ENCODE assay signal across 15 mouse cellular contexts in the genomic region with DNA sequence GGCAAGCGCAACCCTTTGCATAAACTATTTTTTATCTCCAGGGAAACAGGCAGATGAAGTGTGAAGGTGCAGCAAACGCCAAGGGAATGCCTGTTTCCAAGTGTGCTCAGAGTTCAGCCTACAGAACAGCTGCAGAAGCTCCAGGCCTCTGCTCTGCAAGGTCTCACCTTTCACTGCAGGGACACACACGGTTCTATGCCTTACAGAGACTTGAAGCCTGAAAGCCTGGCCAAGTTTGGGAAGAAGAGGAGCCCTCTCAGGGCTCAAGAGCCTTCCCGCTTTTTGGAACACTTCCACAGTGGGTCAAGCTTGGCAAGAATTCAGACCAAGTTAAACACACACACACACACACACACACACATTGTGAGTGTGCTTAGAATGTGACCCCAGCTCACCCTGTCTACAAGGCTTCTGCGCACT. TPM values are rescaled to one million over a fixed set of nuclear protein-coding genes. Genes with fewer than 3 reads are reported as not detected.
DNase-seq lines count a peak whose midpoint lies in the region; ATAC-seq and TF ChIP-seq lines count a peak whose summit lies in the region.
"Had no signal": no experiment of that assay in that cellular context is flagged by ENCODE, and none has a peak within 500 bp of the region (broad histone marks: within the 10 kb centered on the region; RNA-seq: fewer than 3 reads in every experiment).

No protein-coding gene starts in this region.

- H3K9me3 ChIP-seq in hindbrain, embryonic 11.5 days (ENCODE audit: control insufficient read depth, low read length): no peaks in the 10 kb centered on the region
- no peaks in the 10 kb centered on the region for H3K9me3 ChIP-seq in hindbrain, embryonic 10.5 days
- H3K9me3 ChIP-seq in hindbrain, embryonic 15.5 days: no peaks in the 10 kb centered on the region
- no peaks in the 10 kb centered on the region for H3K9me3 ChIP-seq in liver, postnatal 0 days (ENCODE audit: low read length)
- H3K9me3 ChIP-seq: midbrain, embryonic 10.5 days had no signal

- peak overlapping the region; percentile 49 for H3K4me3 ChIP-seq in hindbrain, embryonic 11.5 days (ENCODE audit: low read depth, low read length)
- no peak overlapping the region for H3K4me3 ChIP-seq in hindbrain, embryonic 10.5 days
- H3K4me3 ChIP-seq in hindbrain, embryonic 15.5 days: peak overlapping the region; percentile 46
- no peak overlapping the region for H3K4me3 ChIP-seq in small intestine, adult 2 months (ENCODE audit: low read depth, low read length)
- H3K4me3 ChIP-seq in liver, postnatal 0 days (ENCODE audit: low read depth, low read length): no peak overlapping the region
- H3K4me3 ChIP-seq: left cerebral cortex, adult 2 months; midbrain, embryonic 10.5 days had no signal

- WGBS in hindbrain, embryonic 11.5 days: 9% methylated on average over 5 of the region's 5 CpGs
- WGBS in hindbrain, embryonic 10.5 days: 4% methylated on average over 5 of the region's 5 CpGs
- 11% methylated on average over 5 of the region's 5 CpGs for WGBS in hindbrain, embryonic 15.5 days
- WGBS in small intestine, adult 2 months: 42% methylated on average over 5 of the region's 5 CpGs
- WGBS in liver, postnatal 0 days (ENCODE audit: insufficient replicate concordance): 45% methylated on average over 5 of the region's 5 CpGs

- peaks cover 79% of the 10 kb centered on the region for H3K27me3 ChIP-seq in hindbrain, embryonic 11.5 days (ENCODE audit: control insufficient read depth, insufficient read depth, low read length)
- H3K27me3 ChIP-seq in hindbrain, embryonic 10.5 days (ENCODE audit: insufficient read depth, poor library complexity, severe bottlenecking): peaks cover 100% of the 10 kb centered on the region
- peaks cover 64% of the 10 kb centered on the region for H3K27me3 ChIP-seq in hindbrain, embryonic 15.5 days
- peaks cover 39% of the 10 kb centered on the region for H3K27me3 ChIP-seq in small intestine, adult 2 months (ENCODE audit: control insufficient read depth, insufficient read depth, low read length)
- peaks cover 80% of the 10 kb centered on the region for H3K27me3 ChIP-seq in liver, postnatal 0 days (ENCODE audit: insufficient read depth, low read length)

- TF ChIP-seq EP300 in liver, postnatal 0 days (IDR thresholded peaks at IDR 0.05; ENCODE audit: low read depth): no peak

- TF ChIP-seq CTCF in small intestine, adult 2 months (IDR thresholded peaks at IDR 0.05; ENCODE audit: extremely low read depth, insufficient read length, insufficient replicate concordance, low read depth, low read length): no peak
- TF ChIP-seq CTCF in liver, postnatal 0 days (IDR thresholded peaks at IDR 0.05; ENCODE audit: low read depth): no peak

- no peak for TF ChIP-seq POLR2A in small intestine, adult 2 months (IDR thresholded peaks at IDR 0.05; ENCODE audit: low read depth, low read length)

- peak overlapping the region; percentile 95 for H3K27ac ChIP-seq in hindbrain, embryonic 11.5 days (ENCODE audit: low read depth, low read length)
- no peak overlapping the region for H3K27ac ChIP-seq in hindbrain, embryonic 10.5 days
- H3K27ac ChIP-seq in hindbrain, embryonic 15.5 days (replicated peaks): peak overlapping the region; percentile 95
- 0 out of 2 replicates have a peak overlapping the region, but pooled peaks have one; percentile 21 for H3K27ac ChIP-seq in small intestine, adult 2 months (ENCODE audit: insufficient read depth, low read depth, low read length)
- H3K27ac ChIP-seq in liver, postnatal 0 days (ENCODE audit: low read depth): no peak overlapping the region
- H3K27ac ChIP-seq: left cerebral cortex, adult 2 months; midbrain, embryonic 10.5 days had no signal

- H3K4me2 ChIP-seq in hindbrain, embryonic 11.5 days (replicated peaks; ENCODE audit: low read depth, low read length): peak overlapping the region; percentile 62
- peak overlapping the region; percentile 53 for H3K4me2 ChIP-seq in hindbrain, embryonic 15.5 days
- no peak overlapping the region for H3K4me2 ChIP-seq in liver, postnatal 0 days (ENCODE audit: low read depth, low read length)

- ATAC-seq in hindbrain, embryonic 11.5 days (ENCODE audit: low FRiP score): no peak
- no peak for ATAC-seq in hindbrain, embryonic 15.5 days (ENCODE audit: low FRiP score, low read depth)
- ATAC-seq in liver, postnatal 0 days: no peak
- no peak for ATAC-seq in megakaryocyte-erythroid progenitor cell, adult 5-6 weeks (replicated peaks; ENCODE audit: low FRiP score, low TSS enrichment, poor library complexity, severe bottlenecking)
- ATAC-seq: forebrain, embryonic 16.5 days had no signal

- peaks cover 4% of the 10 kb centered on the region for H3K4me1 ChIP-seq in hindbrain, embryonic 11.5 days (replicated peaks; ENCODE audit: control insufficient read depth, insufficient read depth, low read length)
- peaks cover 17% of the 10 kb centered on the region for H3K4me1 ChIP-seq in hindbrain, embryonic 10.5 days (replicated peaks)
- peaks cover 20% of the 10 kb centered on the region for H3K4me1 ChIP-seq in hindbrain, embryonic 15.5 days (replicated peaks)
- peaks cover 9% of the 10 kb centered on the region for H3K4me1 ChIP-seq in small intestine, adult 2 months (ENCODE audit: control insufficient read depth, insufficient read depth, insufficient read length, low read length)
- peaks cover 9% of the 10 kb centered on the region for H3K4me1 ChIP-seq in liver, postnatal 0 days (ENCODE audit: insufficient read depth)

- H3K36me3 ChIP-seq in hindbrain, embryonic 11.5 days (ENCODE audit: control insufficient read depth, insufficient read depth, low read length): no peaks in the 10 kb centered on the region
- H3K36me3 ChIP-seq in hindbrain, embryonic 10.5 days: no peaks in the 10 kb centered on the region
- no peaks in the 10 kb centered on the region for H3K36me3 ChIP-seq in hindbrain, embryonic 15.5 days
- no peaks in the 10 kb centered on the region for H3K36me3 ChIP-seq in small intestine, adult 2 months (ENCODE audit: control insufficient read depth, insufficient read depth, low read length)
- no peaks in the 10 kb centered on the region for H3K36me3 ChIP-seq in liver, postnatal 0 days (replicated peaks; ENCODE audit: insufficient read depth, low read length)
- H3K36me3 ChIP-seq: midbrain, embryonic 10.5 days had no signal

- DNase-seq in hindbrain, embryonic 11.5 days (ENCODE audit: low spot score): no peak
- DNase-seq in hindbrain, embryonic 10.5 days (ENCODE audit: low spot score): no peak
- peak; percentile 53 to 57 for DNase-seq in kidney, postnatal 25 days
- DNase-seq in cerebellum, adult 11 months: no peak
- no peak for DNase-seq in liver, postnatal 0 days
- DNase-seq: adrenal gland, postnatal 25 days; heart, postnatal 14 days; thymus, postnatal 14 days had no signal

- peak overlapping the region; percentile 85 for H3K9ac ChIP-seq in hindbrain, embryonic 11.5 days (ENCODE audit: low read depth, low read length)
- H3K9ac ChIP-seq in hindbrain, embryonic 15.5 days: peak overlapping the region; percentile 61; the same call in 1 of the 2 replicates
- no peak overlapping the region for H3K9ac ChIP-seq in liver, postnatal 0 days (replicated peaks)

RNA-seq across cellular contexts. Expression of a gene that starts 2.4 kb away (rescaled TPM):
- polyA plus RNA-seq in hindbrain, embryonic 11.5 days (2014; fragmentation: Nextera tagmentation; extraction: Ambion mirVana): 11.9 and 12.8 TPM in 2 replicates
- 0.14 and 4.3 TPM in 2 replicates for polyA plus RNA-seq in hindbrain, embryonic 10.5 days (2016; fragmentation: Nextera tagmentation; extraction: Ambion mirVana)
- polyA plus RNA-seq in hindbrain, embryonic 15.5 days (2015; fragmentation: Nextera tagmentation; extraction: Ambion mirVana): 10.6 and 12.2 TPM in 2 replicates
- 2.3 and 2.4 TPM in 2 replicates for polyA plus RNA-seq in small intestine, adult 2 months (2012; rRNA removed)
- polyA plus RNA-seq in liver, postnatal 0 days (2015; fragmentation: Nextera tagmentation; extraction: Ambion mirVana): 0.13 and 0.30 TPM in 2 replicates
- total RNA-seq in megakaryocyte-erythroid progenitor cell, adult 5-6 weeks (2014; fragmentation: Nextera tagmentation): 1.9 and 2.2 TPM in 2 replicates
- total RNA-seq in megakaryocyte-erythroid progenitor cell, adult 5-6 weeks (2017): 0.46 and 0.66 TPM in 2 replicates
- total RNA-seq: left cerebral cortex, adult 2 months had no signal
- polyA plus RNA-seq: forebrain, embryonic 16.5 days; midbrain, embryonic 10.5 days had no signal

RNA-seq across cellular contexts. Expression of a gene that starts 11.9 kb away (rescaled TPM):
- polyA plus RNA-seq in hindbrain, embryonic 11.5 days (2014; fragmentation: Nextera tagmentation; extraction: Ambion mirVana): 4.9 and 5.4 TPM in 2 replicates
- polyA plus RNA-seq in hindbrain, embryonic 10.5 days (2016; fragmentation: Nextera tagmentation; extraction: Ambion mirVana): 0.90 and 3.6 TPM in 2 replicates
- 4.0 and 4.3 TPM in 2 replicates for polyA plus RNA-seq in hindbrain, embryonic 15.5 days (2015; fragmentation: Nextera tagmentation; extraction: Ambion mirVana)
- polyA plus RNA-seq in small intestine, adult 2 months (2012; rRNA removed): 0.10 TPM in 1 of 2 replicates, not detected in the other
- polyA plus RNA-seq in liver, postnatal 0 days (2015; fragmentation: Nextera tagmentation; extraction: Ambion mirVana): not detected in 2 replicates
- not detected in 2 replicates for total RNA-seq in megakaryocyte-erythroid progenitor cell, adult 5-6 weeks (2014; fragmentation: Nextera tagmentation)
- total RNA-seq in megakaryocyte-erythroid progenitor cell, adult 5-6 weeks (2017): not detected in 2 replicates
- total RNA-seq: common myeloid progenitor, adult 5-6 weeks; left cerebral cortex, adult 2 months had no signal
- polyA plus RNA-seq: forebrain, embryonic 16.5 days; midbrain, embryonic 10.5 days had no signal

RNA-seq across cellular contexts. Expression of a gene that starts 15.2 kb away (rescaled TPM):
- 23.8 and 39.3 TPM in 2 replicates for polyA plus RNA-seq in hindbrain, embryonic 11.5 days (2014; fragmentation: Nextera tagmentation; extraction: Ambion mirVana)
- polyA plus RNA-seq in hindbrain, embryonic 10.5 days (2016; fragmentation: Nextera tagmentation; extraction: Ambion mirVana): 1.8 TPM in 1 of 2 replicates, not detected in the other
- 105 and 115 TPM in 2 replicates for polyA plus RNA-seq in hindbrain, embryonic 15.5 days (2015; fragmentation: Nextera tagmentation; extraction: Ambion mirVana)
- polyA plus RNA-seq in small intestine, adult 2 months (2012; rRNA removed): 3.5 and 4.7 TPM in 2 replicates
- polyA plus RNA-seq in liver, postnatal 0 days (2015; fragmentation: Nextera tagmentation; extraction: Ambion mirVana): 0.58 and 0.73 TPM in 2 replicates
- total RNA-seq in megakaryocyte-erythroid progenitor cell, adult 5-6 weeks (2014; fragmentation: Nextera tagmentation): 1.1 and 2.6 TPM in 2 replicates
- total RNA-seq in megakaryocyte-erythroid progenitor cell, adult 5-6 weeks (2017): 0.56 and 0.76 TPM in 2 replicates
- total RNA-seq: left cerebral cortex, adult 2 months had no signal
- polyA plus RNA-seq: forebrain, embryonic 16.5 days; midbrain, embryonic 10.5 days had no signal

RNA-seq across cellular contexts. Expression of a gene that starts 19.3 kb away (rescaled TPM):
- 2.1 and 11.6 TPM in 2 replicates for polyA plus RNA-seq in hindbrain, embryonic 11.5 days (2014; fragmentation: Nextera tagmentation; extraction: Ambion mirVana)
- not detected in 2 replicates for polyA plus RNA-seq in hindbrain, embryonic 10.5 days (2016; fragmentation: Nextera tagmentation; extraction: Ambion mirVana)
- 10.4 and 13.4 TPM in 2 replicates for polyA plus RNA-seq in hindbrain, embryonic 15.5 days (2015; fragmentation: Nextera tagmentation; extraction: Ambion mirVana)
- polyA plus RNA-seq in small intestine, adult 2 months (2012; rRNA removed): 0.15 and 0.52 TPM in 2 replicates
- polyA plus RNA-seq in liver, postnatal 0 days (2015; fragmentation: Nextera tagmentation; extraction: Ambion mirVana): not detected in 2 replicates
- total RNA-seq in megakaryocyte-erythroid progenitor cell, adult 5-6 weeks (2014; fragmentation: Nextera tagmentation): 1.5 TPM in 1 of 2 replicates, not detected in the other
- not detected in 2 replicates for total RNA-seq in megakaryocyte-erythroid progenitor cell, adult 5-6 weeks (2017)
- total RNA-seq: common myeloid progenitor, adult 5-6 weeks; heart, postnatal 14 days; left cerebral cortex, adult 2 months had no signal
- polyA plus RNA-seq: forebrain, embryonic 16.5 days; midbrain, embryonic 10.5 days had no signal

RNA-seq across cellular contexts. Expression of a gene that starts 24.0 kb away (rescaled TPM):
- polyA plus RNA-seq in hindbrain, embryonic 11.5 days (2014; fragmentation: Nextera tagmentation; extraction: Ambion mirVana): 13.3 and 14.2 TPM in 2 replicates
- polyA plus RNA-seq in hindbrain, embryonic 10.5 days (2016; fragmentation: Nextera tagmentation; extraction: Ambion mirVana): 3.6 and 9.7 TPM in 2 replicates
- polyA plus RNA-seq in hindbrain, embryonic 15.5 days (2015; fragmentation: Nextera tagmentation; extraction: Ambion mirVana): 15.7 and 16.3 TPM in 2 replicates
- 3.5 and 5.0 TPM in 2 replicates for polyA plus RNA-seq in small intestine, adult 2 months (2012; rRNA removed)
- 0.16 and 0.17 TPM in 2 replicates for polyA plus RNA-seq in liver, postnatal 0 days (2015; fragmentation: Nextera tagmentation; extraction: Ambion mirVana)
- 0.77 and 1.4 TPM in 2 replicates for total RNA-seq in megakaryocyte-erythroid progenitor cell, adult 5-6 weeks (2014; fragmentation: Nextera tagmentation)
- total RNA-seq in megakaryocyte-erythroid progenitor cell, adult 5-6 weeks (2017): not detected in 2 replicates
- total RNA-seq: left cerebral cortex, adult 2 months had no signal
- polyA plus RNA-seq: forebrain, embryonic 16.5 days; midbrain, embryonic 10.5 days had no signal

Comparison
In these comparisons a context has a peak if more than half of its experiments do, and no peak if none do; other contexts are left out.
1. H3K27ac ChIP-seq: peak in hindbrain, embryonic 11.5 days (single experiment), hindbrain, embryonic 15.5 days (single experiment) and small intestine, adult 2 months (single experiment); none in hindbrain, embryonic 10.5 days (single experiment) and liver, postnatal 0 days (single experiment).
2. H3K4me3 ChIP-seq: peak in hindbrain, embryonic 11.5 days (single experiment) and hindbrain, embryonic 15.5 days (single experiment); none in hindbrain, embryonic 10.5 days (single experiment), small intestine, adult 2 months (single experiment) and liver, postnatal 0 days (single experiment).
3. DNase-seq: peak in kidney, postnatal 25 days (2 of 2); none in hindbrain, embryonic 11.5 days (single experiment), hindbrain, embryonic 10.5 days (single experiment), cerebellum, adult 11 months (single experiment) and liver, postnatal 0 days (single experiment).